ENCODE assay signal across 8 mouse cellular contexts in genomic region chr11:115939690-115940329, GRCm38 (mm10). TPM values are rescaled to one million over a fixed set of nuclear protein-coding genes. Genes with fewer than 3 reads are reported as not detected.
DNase-seq lines count a peak whose midpoint lies in the region; ATAC-seq and TF ChIP-seq lines count a peak whose summit lies in the region.

No protein-coding gene starts in this region.

- 44% methylated on average over 6 of the region's 6 CpGs for WGBS in midbrain, embryonic 10.5 days
- WGBS in midbrain, embryonic 15.5 days: 41% methylated on average over 6 of the region's 6 CpGs
- 38% methylated on average over 6 of the region's 6 CpGs for WGBS in hindbrain, postnatal 0 days

- DNase-seq in midbrain, embryonic 10.5 days (ENCODE audit: low spot score): peak; percentile 41
- peak; percentile 71 for DNase-seq in R1 (ENCODE audit: low read depth, low spot score)
- peak; percentile 69 to 78 for DNase-seq in cerebellum, postnatal 25 days
- peak; percentile 89 for DNase-seq in hindbrain, postnatal 0 days (ENCODE audit: low spot score)
- peak; percentile 52 to 63 for DNase-seq in left cerebral cortex, postnatal 10 days (ENCODE audit: extremely low spot score in 1 of 2, low spot score in 2 of 2)
- peak; percentile 71 for DNase-seq in mesoderm, embryonic 11.5 days (ENCODE audit: low read depth, low spot score)
- DNase-seq in thymus, postnatal 14 days: peak; percentile 71

- intact Hi-C loops in left cerebral cortex, postnatal 10 days (cut with DNase I): loop anchor here (2.0 kb wide), 1 partner anchor 59 kb away; no protein-coding TSS in a partner anchor

- no peak overlapping the region for H3K9ac ChIP-seq in midbrain, embryonic 15.5 days
- no peak overlapping the region for H3K9ac ChIP-seq in hindbrain, postnatal 0 days (replicated peaks; ENCODE audit: low read length)

- no peak overlapping the region for H3K4me3 ChIP-seq in midbrain, embryonic 10.5 days
- H3K4me3 ChIP-seq in midbrain, embryonic 15.5 days: no peak overlapping the region
- no peak overlapping the region for H3K4me3 ChIP-seq in hindbrain, postnatal 0 days (ENCODE audit: low read length)

- TF ChIP-seq CTCF in hindbrain, postnatal 0 days (IDR thresholded peaks at IDR 0.05; ENCODE audit: low read depth): peak; percentile 86

- H3K27me3 ChIP-seq in midbrain, embryonic 10.5 days (ENCODE audit: low read depth, poor library complexity, severe bottlenecking): no peaks in the 10 kb centered on the region
- no peaks in the 10 kb centered on the region for H3K27me3 ChIP-seq in midbrain, embryonic 15.5 days (replicated peaks)
- H3K27me3 ChIP-seq in hindbrain, postnatal 0 days (ENCODE audit: insufficient read depth, low read length): no peaks in the 10 kb centered on the region

- H3K36me3 ChIP-seq in midbrain, embryonic 10.5 days: peaks cover 97% of the 10 kb centered on the region
- peaks cover 26% of the 10 kb centered on the region for H3K36me3 ChIP-seq in midbrain, embryonic 15.5 days (replicated peaks)
- H3K36me3 ChIP-seq in hindbrain, postnatal 0 days (ENCODE audit: insufficient read depth, low read length): peaks cover 19% of the 10 kb centered on the region

- H3K4me2 ChIP-seq in midbrain, embryonic 15.5 days: no peak overlapping the region
- no peak overlapping the region for H3K4me2 ChIP-seq in hindbrain, postnatal 0 days (ENCODE audit: low read depth, low read length)

- no peaks in the 10 kb centered on the region for H3K9me3 ChIP-seq in midbrain, embryonic 10.5 days (replicated peaks)
- H3K9me3 ChIP-seq in midbrain, embryonic 15.5 days: no peaks in the 10 kb centered on the region
- no peaks in the 10 kb centered on the region for H3K9me3 ChIP-seq in hindbrain, postnatal 0 days (ENCODE audit: low read length)

- H3K27ac ChIP-seq in midbrain, embryonic 10.5 days (replicated peaks): no peak overlapping the region
- no peak overlapping the region for H3K27ac ChIP-seq in midbrain, embryonic 15.5 days
- no peak overlapping the region for H3K27ac ChIP-seq in hindbrain, postnatal 0 days

- ATAC-seq in midbrain, embryonic 15.5 days (replicated peaks): no peak
- ATAC-seq in hindbrain, postnatal 0 days: no peak

- H3K4me1 ChIP-seq in midbrain, embryonic 10.5 days: peaks cover 6% of the 10 kb centered on the region
- H3K4me1 ChIP-seq in midbrain, embryonic 15.5 days: peaks cover 6% of the 10 kb centered on the region
- no peaks in the 10 kb centered on the region; the same call in 1 of the 2 replicates for H3K4me1 ChIP-seq in hindbrain, postnatal 0 days (ENCODE audit: insufficient read depth, low read length)

RNA-seq across cellular contexts. Expression of gene Recql5, which starts 6.5 kb away (rescaled TPM):
- 30.6 and 31.8 TPM in 2 replicates for polyA plus RNA-seq in midbrain, embryonic 10.5 days (2016; fragmentation: Nextera tagmentation; extraction: Ambion mirVana)
- 22.4 and 25.7 TPM in 2 replicates for polyA plus RNA-seq in midbrain, embryonic 15.5 days (2015; fragmentation: Nextera tagmentation; extraction: Ambion mirVana)
- total RNA-seq in hindbrain, postnatal 0 days (2014; rRNA removed): 11.4 and 14.3 TPM in 2 replicates
- 7.9 and 9.9 TPM in 2 replicates for polyA plus RNA-seq in hindbrain, postnatal 0 days (2015; fragmentation: Nextera tagmentation; extraction: Ambion mirVana)
- 10 to 100 TPM; 17.1 to 20.9 TPM for total RNA-seq in left cerebral cortex, postnatal 10 days (2021)

RNA-seq across cellular contexts. Expression of gene Sap30bp, which starts 6.7 kb away (rescaled TPM):
- 51.9 and 52.1 TPM in 2 replicates for polyA plus RNA-seq in midbrain, embryonic 10.5 days (2016; fragmentation: Nextera tagmentation; extraction: Ambion mirVana)
- 52.1 and 53.1 TPM in 2 replicates for polyA plus RNA-seq in midbrain, embryonic 15.5 days (2015; fragmentation: Nextera tagmentation; extraction: Ambion mirVana)
- total RNA-seq in hindbrain, postnatal 0 days (2014; rRNA removed): 46.4 and 52.8 TPM in 2 replicates
- polyA plus RNA-seq in hindbrain, postnatal 0 days (2015; fragmentation: Nextera tagmentation; extraction: Ambion mirVana): 39.2 and 42.8 TPM in 2 replicates
- total RNA-seq in left cerebral cortex, postnatal 10 days (2021): 10 to 100 TPM; 55.3 to 60.9 TPM

RNA-seq across cellular contexts. Expression of gene Smim6, which starts 28.0 kb away (rescaled TPM):
- polyA plus RNA-seq in midbrain, embryonic 10.5 days (2016; fragmentation: Nextera tagmentation; extraction: Ambion mirVana): 1.00 and 1.3 TPM in 2 replicates
- 1.0 and 1.1 TPM in 2 replicates for polyA plus RNA-seq in midbrain, embryonic 15.5 days (2015; fragmentation: Nextera tagmentation; extraction: Ambion mirVana)
- total RNA-seq in hindbrain, postnatal 0 days (2014; rRNA removed): not detected in 2 replicates
- polyA plus RNA-seq in hindbrain, postnatal 0 days (2015; fragmentation: Nextera tagmentation; extraction: Ambion mirVana): 0.35 and 0.43 TPM in 2 replicates
- total RNA-seq in left cerebral cortex, postnatal 10 days (2021): not detected

RNA-seq across cellular contexts. Expression of gene Itgb4, which starts 34.7 kb away (rescaled TPM):
- polyA plus RNA-seq in midbrain, embryonic 10.5 days (2016; fragmentation: Nextera tagmentation; extraction: Ambion mirVana): 0.63 and 0.67 TPM in 2 replicates
- polyA plus RNA-seq in midbrain, embryonic 15.5 days (2015; fragmentation: Nextera tagmentation; extraction: Ambion mirVana): 0.79 and 0.94 TPM in 2 replicates
- total RNA-seq in hindbrain, postnatal 0 days (2014; rRNA removed): 1.7 and 3.1 TPM in 2 replicates
- 2.2 and 2.8 TPM in 2 replicates for polyA plus RNA-seq in hindbrain, postnatal 0 days (2015; fragmentation: Nextera tagmentation; extraction: Ambion mirVana)
- 1 to 10 TPM; 4.7 to 4.8 TPM for total RNA-seq in left cerebral cortex, postnatal 10 days (2021)

RNA-seq across cellular contexts. Expression of gene Smim5, which starts 40.0 kb away (rescaled TPM):
- polyA plus RNA-seq in midbrain, embryonic 10.5 days (2016; fragmentation: Nextera tagmentation; extraction: Ambion mirVana): 1.0 and 1.6 TPM in 2 replicates
- 1.2 and 1.4 TPM in 2 replicates for polyA plus RNA-seq in midbrain, embryonic 15.5 days (2015; fragmentation: Nextera tagmentation; extraction: Ambion mirVana)
- 2.0 and 2.5 TPM in 2 replicates for total RNA-seq in hindbrain, postnatal 0 days (2014; rRNA removed)
- 2.7 and 3.7 TPM in 2 replicates for polyA plus RNA-seq in hindbrain, postnatal 0 days (2015; fragmentation: Nextera tagmentation; extraction: Ambion mirVana)
- total RNA-seq in left cerebral cortex, postnatal 10 days (2021): under 1 TPM in 1 of 2 experiments, not detected in 1; 0.41 TPM
